Mouse (Mus musculus): Measurements from ENCODE around the gene Fv1.

DNA sequence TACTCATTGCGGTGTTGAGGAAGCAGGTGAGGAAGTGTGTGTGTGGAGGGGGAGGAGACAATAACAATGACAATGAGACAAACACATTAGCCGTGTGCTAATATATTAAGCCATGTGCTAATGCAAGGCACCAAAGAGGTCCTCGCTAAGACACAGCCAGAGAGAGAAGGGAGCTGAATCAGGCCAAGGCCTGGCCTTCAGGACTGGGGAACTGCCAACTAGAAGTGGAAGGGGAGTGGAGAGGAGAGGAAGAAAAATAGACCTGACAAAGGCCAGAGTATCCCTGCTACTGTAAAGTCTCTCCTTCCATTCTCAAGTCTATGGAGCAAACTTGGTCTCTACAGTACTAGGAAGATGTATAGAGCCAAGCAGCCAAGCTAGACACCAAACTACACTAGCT lies 34.8 kb downstream of the Fv1 start:
- TF ChIP-seq CTCF (IDR thresholded peaks at IDR 0.05; ENCODE audit: borderline replicate concordance, insufficient read depth, low read length) (no peak), POLR2A (IDR thresholded peaks at IDR 0.05; ENCODE audit: low read depth, low read length) (no peak)
